Mouse (Mus musculus): Measurements from ENCODE around the gene Itgal. TPM values are rescaled to one million over a fixed set of nuclear protein-coding genes. Genes with fewer than 3 reads are reported as not detected.
A peak's percentile ranks its signal among the peaks of the same experiment; 100 is the strongest.

Gene Itgal
- polyA plus RNA-seq, 1 experiment from 2014 or later = 6.3 TPM

GRCm38 (mm10) chr7:127281114-127281513 lies 14.9 kb upstream of the Itgal start:
- no peak overlapping the region for H3K27ac ChIP-seq
- no peaks in the 10 kb centered on the region for H3K9me3 ChIP-seq (replicated peaks)
- no peak overlapping the region for H3K4me2 ChIP-seq
- H3K4me1 ChIP-seq = peaks cover 56% of the 10 kb centered on the region
- H3K4me3 ChIP-seq = no peak overlapping the region
- H3K36me3 ChIP-seq = no peaks in the 10 kb centered on the region
- no peak overlapping the region; the same call in 1 of the 2 replicates for H3K9ac ChIP-seq
- no peak for ATAC-seq
- WGBS (ENCODE audit: insufficient replicate concordance) = 9% methylated on average over 4 of the region's 4 CpGs
- H3K27me3 ChIP-seq (replicated peaks) = no peaks in the 10 kb centered on the region

DNA sequence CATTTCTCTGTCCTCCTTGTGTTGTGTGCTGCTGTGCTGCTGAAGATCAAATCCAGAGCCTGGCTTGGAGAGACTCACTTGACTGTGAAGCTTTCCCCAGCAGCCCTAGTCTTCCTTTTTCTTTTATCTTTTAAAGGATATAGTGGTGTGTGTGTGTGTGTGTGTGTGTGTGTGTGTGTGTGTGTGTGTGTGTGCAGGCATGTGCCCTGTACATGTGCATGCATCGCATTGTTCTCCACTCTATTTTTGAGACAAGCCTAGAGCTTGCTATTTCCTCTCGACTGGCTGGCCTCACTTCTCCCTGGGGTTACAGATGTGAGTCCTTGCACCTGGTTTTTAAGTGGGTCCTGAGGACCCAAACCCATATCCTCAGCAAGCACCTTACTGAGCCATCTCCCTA lies 13.9 kb upstream of the Itgal start:
- ATAC-seq = no peak
- no peak overlapping the region for H3K4me2 ChIP-seq
- 61% methylated on average over 2 of the region's 2 CpGs for WGBS (ENCODE audit: insufficient replicate concordance)

GRCm38 (mm10) chr7:127285154-127285553 lies 10.9 kb upstream of the Itgal start:
- peak; percentile 84 for ATAC-seq
- H3K27me3 ChIP-seq (replicated peaks) = no peaks in the 10 kb centered on the region
- no peak overlapping the region for H3K4me3 ChIP-seq
- H3K36me3 ChIP-seq = no peaks in the 10 kb centered on the region; the same call in 1 of the 2 replicates
- 20% methylated on average over 9 of the region's 10 CpGs for WGBS (ENCODE audit: insufficient replicate concordance)
- H3K9ac ChIP-seq = peak overlapping the region; percentile 39; the same call in 1 of the 2 replicates
- H3K4me2 ChIP-seq = peak overlapping the region; percentile 29; the same call in 1 of the 2 replicates
- H3K4me1 ChIP-seq = peaks cover 38% of the 10 kb centered on the region
- peak overlapping the region; percentile 45; the same call in 1 of the 2 replicates for H3K27ac ChIP-seq
- H3K9me3 ChIP-seq (replicated peaks) = no peaks in the 10 kb centered on the region

More for the DNA sequence above, 13.9 kb upstream of the Itgal start:
- Histone ChIP-seq H3K27ac (no peak overlapping the region), H3K36me3 (no peaks in the 10 kb centered on the region), H3K9me3 (replicated peaks) (no peaks in the 10 kb centered on the region), H3K4me3 (no peak overlapping the region), H3K27me3 (replicated peaks) (no peaks in the 10 kb centered on the region), H3K9ac (no peak overlapping the region), H3K4me1 (peaks cover 58% of the 10 kb centered on the region)

DNA sequence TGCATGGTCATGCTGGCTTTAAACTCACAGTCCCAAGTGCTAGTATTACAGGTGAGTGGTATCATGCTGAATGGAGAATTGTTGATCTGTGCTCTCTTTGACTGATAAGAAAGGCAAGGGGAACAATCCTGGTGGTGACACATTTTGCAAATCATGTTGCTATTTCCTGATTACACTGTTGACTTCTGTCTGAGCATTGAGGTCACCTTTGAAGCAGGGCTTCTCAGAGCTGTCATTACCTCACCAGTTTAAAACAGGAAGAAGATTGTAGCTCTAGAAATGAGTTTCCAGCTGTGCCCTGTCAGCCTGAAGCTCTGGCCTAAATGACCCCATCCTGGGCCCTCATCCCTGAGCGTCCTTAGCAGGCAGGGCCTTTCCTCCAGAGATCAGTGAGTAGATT lies 8.1 kb upstream of the Itgal start:
- H3K36me3 ChIP-seq = no peaks in the 10 kb centered on the region; the same call in 1 of the 2 replicates
- H3K4me1 ChIP-seq = peaks cover 27% of the 10 kb centered on the region
- ATAC-seq = no peak
- H3K4me2 ChIP-seq = no peak overlapping the region
- H3K27ac ChIP-seq = no peak overlapping the region
- H3K4me3 ChIP-seq = no peak overlapping the region
- H3K9me3 ChIP-seq (replicated peaks) = no peaks in the 10 kb centered on the region
- 47% methylated on average over 1 of the region's 1 CpGs for WGBS (ENCODE audit: insufficient replicate concordance)
- no peak overlapping the region for H3K9ac ChIP-seq
- no peaks in the 10 kb centered on the region for H3K27me3 ChIP-seq (replicated peaks)

DNA sequence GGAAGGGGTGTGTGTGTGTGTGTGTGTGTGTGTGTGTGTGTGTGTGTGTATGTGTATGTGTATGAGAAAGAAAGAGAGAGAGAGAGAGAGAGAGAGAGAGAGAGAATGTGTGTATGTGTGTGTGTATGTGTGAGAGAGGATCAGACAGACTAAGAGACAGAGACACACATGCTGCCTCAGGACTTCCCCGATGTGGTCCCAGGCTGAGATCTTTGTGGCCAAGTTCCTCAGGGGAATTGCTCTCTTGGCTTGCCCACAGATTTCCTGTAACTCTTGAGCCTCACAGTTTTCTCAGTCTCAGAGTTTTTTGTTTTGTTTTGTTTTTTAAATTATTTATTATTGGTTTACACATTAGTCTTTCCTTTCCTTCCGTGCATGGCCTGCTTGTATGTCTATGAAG lies 6.8 kb upstream of the Itgal start:
- Histone ChIP-seq H3K4me2 (no peak overlapping the region), H3K27ac (no peak overlapping the region), H3K4me3 (no peak overlapping the region), H3K9me3 (replicated peaks) (no peaks in the 10 kb centered on the region), H3K36me3 (no peaks in the 10 kb centered on the region; the same call in 1 of the 2 replicates), H3K27me3 (replicated peaks) (no peaks in the 10 kb centered on the region), H3K4me1 (peaks cover 22% of the 10 kb centered on the region), H3K9ac (no peak overlapping the region)
- 40% methylated on average over 2 of the region's 2 CpGs for WGBS (ENCODE audit: insufficient replicate concordance)
- ATAC-seq = no peak

DNA sequence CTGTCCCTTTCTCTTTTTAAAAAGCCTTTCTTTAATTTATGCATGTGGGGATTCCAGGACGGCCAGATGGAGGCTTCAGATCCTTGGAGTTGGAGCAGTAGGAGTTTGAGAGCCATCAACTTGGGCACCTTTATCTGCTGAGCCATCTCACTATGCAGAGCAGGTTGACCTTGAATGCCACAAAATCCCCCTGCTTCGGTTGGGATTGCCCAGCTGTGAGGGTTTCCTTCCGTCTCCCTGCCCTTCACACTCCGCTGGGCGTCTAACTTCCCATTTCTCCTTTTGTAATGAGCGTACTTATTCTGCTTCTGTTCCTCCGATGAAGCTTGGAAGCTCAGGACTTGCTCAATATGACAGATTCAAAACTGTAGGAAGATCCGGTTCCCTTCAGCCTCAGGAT lies 5.9 kb upstream of the Itgal start:
- H3K27me3 ChIP-seq (replicated peaks) = no peaks in the 10 kb centered on the region
- no peak overlapping the region for H3K4me3 ChIP-seq
- H3K27ac ChIP-seq = no peak overlapping the region
- no peaks in the 10 kb centered on the region; the same call in 1 of the 2 replicates for H3K36me3 ChIP-seq
- 37% methylated on average over 8 of the region's 8 CpGs for WGBS (ENCODE audit: insufficient replicate concordance)
- H3K9me3 ChIP-seq (replicated peaks) = no peaks in the 10 kb centered on the region
- H3K4me2 ChIP-seq = no peak overlapping the region
- ATAC-seq = no peak
- no peak overlapping the region for H3K9ac ChIP-seq
- H3K4me1 ChIP-seq = peaks cover 15% of the 10 kb centered on the region

DNA sequence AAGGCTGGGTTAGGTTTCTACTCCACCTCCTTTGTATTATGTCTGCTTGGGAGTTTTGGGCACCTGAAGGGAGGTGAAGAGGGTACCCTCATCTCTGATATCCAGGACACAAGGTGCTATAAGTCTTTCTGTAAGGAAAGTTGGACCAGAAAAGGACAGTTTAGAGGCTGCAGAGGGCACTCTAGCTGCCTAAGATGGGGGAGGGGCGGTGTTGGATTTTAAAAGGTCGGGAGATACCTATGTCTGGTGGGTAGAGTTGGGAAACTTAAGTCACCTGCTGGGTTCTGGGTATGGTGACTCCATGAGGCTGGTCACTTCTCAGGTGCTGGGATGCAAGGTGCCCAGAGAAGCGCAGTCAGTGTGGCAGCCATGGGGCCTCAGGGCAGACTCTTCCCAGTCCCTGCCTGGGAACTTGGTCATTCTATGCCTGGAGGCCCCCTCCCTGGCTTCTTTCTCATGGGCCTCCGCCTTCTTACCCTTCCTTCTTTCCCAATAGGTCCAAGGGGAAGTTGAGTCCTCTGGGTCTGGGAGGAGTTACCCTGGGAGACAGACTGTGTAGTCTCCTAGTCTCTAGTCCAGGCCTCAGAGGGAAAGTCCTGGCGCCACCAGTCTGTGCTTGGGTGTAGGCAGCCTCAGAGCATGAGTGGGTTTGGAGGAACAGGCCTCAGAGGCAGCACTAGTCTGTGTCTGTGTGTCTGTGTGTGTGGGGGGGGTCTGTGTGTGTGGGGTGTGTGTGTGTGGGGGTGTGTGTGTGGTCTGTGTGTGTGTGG lies 911 bp downstream of the Itgal start:
- Histone ChIP-seq H3K9ac (no peak overlapping the region; the same call in 1 of the 2 replicates), H3K36me3 (no peaks in the 10 kb centered on the region), H3K4me1 (peaks cover 19% of the 10 kb centered on the region), H3K27ac (no peak overlapping the region), H3K9me3 (replicated peaks) (no peaks in the 10 kb centered on the region), H3K4me3 (peak overlapping the region; percentile 32), H3K4me2 (peak overlapping the region; percentile 51), H3K27me3 (replicated peaks) (no peaks in the 10 kb centered on the region)
- ATAC-seq = no peak
- 44% methylated on average over 5 of the region's 5 CpGs for WGBS (ENCODE audit: insufficient replicate concordance)

- WGBS (ENCODE audit: insufficient replicate concordance) = 71% methylated on average over 5 of the region's 5 CpGs
- H3K4me2 ChIP-seq = peak overlapping the region; percentile 51
- H3K4me1 ChIP-seq = peaks cover 19% of the 10 kb centered on the region
- no peak for ATAC-seq
- no peak overlapping the region for H3K4me3 ChIP-seq
- no peaks in the 10 kb centered on the region for H3K27me3 ChIP-seq (replicated peaks)
- H3K9ac ChIP-seq = no peak overlapping the region
- H3K36me3 ChIP-seq = no peaks in the 10 kb centered on the region
- H3K9me3 ChIP-seq (replicated peaks) = no peaks in the 10 kb centered on the region
- no peak overlapping the region for H3K27ac ChIP-seq
Measured at GRCm38 (mm10) chr7:127297586-127298193, 1.6 kb downstream of the Itgal start.

GRCm38 (mm10) chr7:127308431-127308830 lies 12.4 kb downstream of the Itgal start:
- Histone ChIP-seq H3K27me3 (replicated peaks) (no peaks in the 10 kb centered on the region), H3K9ac (no peak overlapping the region), H3K36me3 (no peaks in the 10 kb centered on the region), H3K9me3 (replicated peaks) (no peaks in the 10 kb centered on the region), H3K4me2 (no peak overlapping the region), H3K4me1 (no peaks in the 10 kb centered on the region), H3K4me3 (no peak overlapping the region), H3K27ac (no peak overlapping the region)
- ATAC-seq = no peak
- 74% methylated on average over 2 of the region's 2 CpGs for WGBS (ENCODE audit: insufficient replicate concordance)

DNA sequence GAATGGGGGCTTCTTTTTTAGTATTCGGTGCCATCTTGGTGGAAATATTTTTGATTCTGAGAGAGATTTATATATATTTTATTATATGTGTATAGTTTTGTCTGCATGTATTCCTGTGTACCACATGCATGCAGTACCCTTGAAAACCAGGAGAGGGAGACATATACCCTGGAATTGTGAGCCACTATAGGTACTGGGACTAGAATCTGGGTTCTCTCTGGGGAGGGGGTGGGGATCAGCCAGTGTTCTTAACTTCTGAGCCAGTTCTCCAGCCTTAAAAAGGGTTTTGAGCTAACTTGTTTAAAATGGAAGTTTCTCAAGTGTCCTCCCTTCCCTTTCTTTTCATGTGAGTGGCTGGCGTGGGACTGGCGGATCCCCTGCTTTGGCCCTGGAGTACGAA lies 12.8 kb downstream of the Itgal start:
- WGBS (ENCODE audit: insufficient replicate concordance) = 73% methylated on average over 4 of the region's 4 CpGs
- no peak for ATAC-seq
- H3K4me2 ChIP-seq = no peak overlapping the region
- no peaks in the 10 kb centered on the region for H3K36me3 ChIP-seq
- no peaks in the 10 kb centered on the region for H3K27me3 ChIP-seq (replicated peaks)
- H3K9me3 ChIP-seq (replicated peaks) = no peaks in the 10 kb centered on the region
- H3K4me1 ChIP-seq = no peaks in the 10 kb centered on the region
- H3K9ac ChIP-seq = no peak overlapping the region
- no peak overlapping the region for H3K27ac ChIP-seq
- H3K4me3 ChIP-seq = no peak overlapping the region

GRCm38 (mm10) chr7:127309951-127310350 lies 13.9 kb downstream of the Itgal start:
- 69% methylated on average over 12 of the region's 12 CpGs for WGBS (ENCODE audit: insufficient replicate concordance)
- no peak overlapping the region for H3K4me3 ChIP-seq
- no peak overlapping the region for H3K9ac ChIP-seq
- no peak overlapping the region for H3K4me2 ChIP-seq
- no peaks in the 10 kb centered on the region for H3K4me1 ChIP-seq
- H3K27me3 ChIP-seq (replicated peaks) = no peaks in the 10 kb centered on the region
- no peaks in the 10 kb centered on the region for H3K9me3 ChIP-seq (replicated peaks)
- H3K27ac ChIP-seq = no peak overlapping the region
- ATAC-seq = no peak
- no peaks in the 10 kb centered on the region for H3K36me3 ChIP-seq

GRCm38 (mm10) chr7:127313912-127314311 lies 17.9 kb downstream of the Itgal start:
- WGBS (ENCODE audit: insufficient replicate concordance) = 36% methylated on average over 8 of the region's 8 CpGs
- Histone ChIP-seq H3K9me3 (replicated peaks) (no peaks in the 10 kb centered on the region), H3K4me3 (no peak overlapping the region), H3K36me3 (no peaks in the 10 kb centered on the region), H3K27ac (no peak overlapping the region), H3K4me1 (no peaks in the 10 kb centered on the region), H3K4me2 (no peak overlapping the region), H3K9ac (no peak overlapping the region), H3K27me3 (replicated peaks) (no peaks in the 10 kb centered on the region)
- no peak for ATAC-seq
